Comparison of ENCODE assay signal across 22 mouse cellular contexts in the genomic region with DNA sequence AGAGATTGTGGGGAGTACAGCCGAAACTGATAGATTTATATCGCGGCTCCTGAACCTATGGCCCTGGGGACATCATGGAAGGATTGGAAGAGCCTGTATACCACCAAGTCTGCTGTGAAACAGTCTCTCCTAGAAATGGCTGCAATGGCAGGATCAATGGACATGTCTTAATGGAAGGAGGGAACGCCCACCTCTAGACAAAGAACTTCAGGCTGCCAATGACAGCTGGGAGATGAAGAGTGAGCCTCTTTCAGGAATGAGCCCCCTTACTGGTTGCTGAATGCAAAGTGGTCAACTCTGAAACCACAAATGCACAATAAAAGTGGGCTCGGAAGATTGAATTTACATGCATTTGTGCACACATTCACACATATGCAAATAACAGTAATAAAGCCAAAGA. TPM values are rescaled to one million over a fixed set of nuclear protein-coding genes. Genes with fewer than 3 reads are reported as not detected.
DNase-seq lines count a peak whose midpoint lies in the region; ATAC-seq and TF ChIP-seq lines count a peak whose summit lies in the region.
"Had no signal": no experiment of that assay in that cellular context is flagged by ENCODE, and none has a peak within 500 bp of the region (broad histone marks: within the 10 kb centered on the region; RNA-seq: fewer than 3 reads in every experiment).

No protein-coding gene starts in this region.

- H3K27ac ChIP-seq in forebrain, embryonic 10.5 days = peak overlapping the region; percentile 37; the same call in 1 of the 2 replicates
- H3K27ac ChIP-seq in forebrain, embryonic 14.5 days (ENCODE audit: low read depth, low read length) = no peak overlapping the region
- H3K27ac ChIP-seq in hindbrain, embryonic 11.5 days (ENCODE audit: low read depth, low read length) = no peak overlapping the region
- no peak overlapping the region for H3K27ac ChIP-seq in hindbrain, embryonic 12.5 days
- peak overlapping the region; percentile 68 for H3K27ac ChIP-seq in intestine, postnatal 0 days (ENCODE audit: low read depth, low read length)
- H3K27ac ChIP-seq in small intestine, adult 2 months (ENCODE audit: insufficient read depth, low read depth, low read length) = peak overlapping the region; percentile 89
- H3K27ac ChIP-seq: embryonic facial prominence, embryonic 15.5 days; forebrain, embryonic 12.5 days; limb, embryonic 12.5 days; lung, embryonic 15.5 days; neural tube, embryonic 12.5 days had no signal

- 0 out of 2 replicates have a peak, but pooled peaks cover 2% of the 10 kb centered on the region for H3K27me3 ChIP-seq in forebrain, embryonic 10.5 days (ENCODE audit: poor library complexity, severe bottlenecking)
- H3K27me3 ChIP-seq in forebrain, embryonic 14.5 days (replicated peaks; ENCODE audit: control insufficient read depth, insufficient read depth, low read length) = no peaks in the 10 kb centered on the region
- H3K27me3 ChIP-seq in hindbrain, embryonic 11.5 days (ENCODE audit: control insufficient read depth, insufficient read depth, low read length) = no peaks in the 10 kb centered on the region
- H3K27me3 ChIP-seq in hindbrain, embryonic 12.5 days = no peaks in the 10 kb centered on the region
- H3K27me3 ChIP-seq in intestine, postnatal 0 days (replicated peaks; ENCODE audit: control insufficient read depth, insufficient read depth, low read length) = no peaks in the 10 kb centered on the region
- no peaks in the 10 kb centered on the region for H3K27me3 ChIP-seq in small intestine, adult 2 months (ENCODE audit: control insufficient read depth, insufficient read depth, low read length)
- H3K27me3 ChIP-seq: embryonic facial prominence, embryonic 15.5 days; forebrain, embryonic 12.5 days; lung, embryonic 15.5 days; neural tube, embryonic 12.5 days had no signal

- no peak overlapping the region for H3K9ac ChIP-seq in forebrain, embryonic 14.5 days (ENCODE audit: low read length)
- no peak overlapping the region for H3K9ac ChIP-seq in hindbrain, embryonic 11.5 days (ENCODE audit: low read depth, low read length)
- no peak overlapping the region for H3K9ac ChIP-seq in hindbrain, embryonic 12.5 days
- H3K9ac ChIP-seq in intestine, postnatal 0 days (ENCODE audit: low read depth, low read length) = no peak overlapping the region
- H3K9ac ChIP-seq: embryonic facial prominence, embryonic 15.5 days; forebrain, embryonic 12.5 days; limb, embryonic 12.5 days; lung, embryonic 15.5 days; neural tube, embryonic 12.5 days had no signal

- no peak for TF ChIP-seq CTCF in intestine, postnatal 0 days (IDR thresholded peaks at IDR 0.05; ENCODE audit: low read depth)
- no peak for TF ChIP-seq CTCF in small intestine, adult 2 months (IDR thresholded peaks at IDR 0.05; ENCODE audit: extremely low read depth, insufficient read length, insufficient replicate concordance, low read depth, low read length)
- TF ChIP-seq CTCF in lung, adult 2 months (IDR thresholded peaks at IDR 0.05; ENCODE audit: insufficient read depth, low read length) = no peak

- 89% methylated on average over 5 of the region's 5 CpGs for WGBS in forebrain, embryonic 10.5 days
- 66% methylated on average over 5 of the region's 5 CpGs for WGBS in forebrain, embryonic 14.5 days
- 73% methylated on average over 5 of the region's 5 CpGs for WGBS in hindbrain, embryonic 11.5 days
- WGBS in hindbrain, embryonic 12.5 days = 66% methylated on average over 5 of the region's 5 CpGs
- 71% methylated on average over 5 of the region's 5 CpGs for WGBS in intestine, postnatal 0 days
- WGBS in small intestine, adult 2 months = 53% methylated on average over 5 of the region's 5 CpGs
- WGBS in lung, adult 2 months = 93% methylated on average over 5 of the region's 5 CpGs

- H3K9me3 ChIP-seq in forebrain, embryonic 10.5 days = no peaks in the 10 kb centered on the region
- H3K9me3 ChIP-seq in forebrain, embryonic 14.5 days (replicated peaks; ENCODE audit: control insufficient read depth, low read length) = no peaks in the 10 kb centered on the region
- H3K9me3 ChIP-seq in hindbrain, embryonic 11.5 days (ENCODE audit: control insufficient read depth, low read length) = no peaks in the 10 kb centered on the region
- no peaks in the 10 kb centered on the region for H3K9me3 ChIP-seq in hindbrain, embryonic 12.5 days (replicated peaks)
- H3K9me3 ChIP-seq in intestine, postnatal 0 days (ENCODE audit: control insufficient read depth) = no peaks in the 10 kb centered on the region
- H3K9me3 ChIP-seq: embryonic facial prominence, embryonic 15.5 days; forebrain, embryonic 12.5 days; G1E; limb, embryonic 12.5 days; lung, embryonic 15.5 days; neural tube, embryonic 12.5 days had no signal

- TF ChIP-seq POLR2A in small intestine, adult 2 months (IDR thresholded peaks at IDR 0.05; ENCODE audit: low read depth, low read length) = no peak
- no peak for TF ChIP-seq POLR2A in lung, adult 2 months (IDR thresholded peaks at IDR 0.05; ENCODE audit: borderline replicate concordance, extremely low read depth, low read depth, low read length)

- H3K36me3 ChIP-seq in forebrain, embryonic 10.5 days (replicated peaks) = no peaks in the 10 kb centered on the region
- no peaks in the 10 kb centered on the region for H3K36me3 ChIP-seq in forebrain, embryonic 14.5 days (ENCODE audit: control insufficient read depth, insufficient read depth, low read length)
- H3K36me3 ChIP-seq in hindbrain, embryonic 11.5 days (ENCODE audit: control insufficient read depth, insufficient read depth, low read length) = no peaks in the 10 kb centered on the region
- no peaks in the 10 kb centered on the region for H3K36me3 ChIP-seq in hindbrain, embryonic 12.5 days
- no peaks in the 10 kb centered on the region for H3K36me3 ChIP-seq in intestine, postnatal 0 days (ENCODE audit: control insufficient read depth, insufficient read depth)
- no peaks in the 10 kb centered on the region for H3K36me3 ChIP-seq in small intestine, adult 2 months (ENCODE audit: control insufficient read depth, insufficient read depth, low read length)
- H3K36me3 ChIP-seq: embryonic facial prominence, embryonic 15.5 days; forebrain, embryonic 12.5 days; G1E; limb, embryonic 12.5 days; lung, embryonic 15.5 days; neural tube, embryonic 12.5 days had no signal

- no peak for ATAC-seq in forebrain, embryonic 14.5 days
- ATAC-seq in hindbrain, embryonic 11.5 days (ENCODE audit: low FRiP score) = peak; percentile 61
- ATAC-seq in hindbrain, embryonic 12.5 days (ENCODE audit: low FRiP score) = no peak
- no peak for ATAC-seq in intestine, postnatal 0 days
- ATAC-seq: CD4-positive, CD25-positive, alpha-beta regulatory T cell, adult 4 months; inflammation-experienced regulatory T-cells, adult 6 months had no signal

- no peak for DNase-seq in forebrain, embryonic 10.5 days (ENCODE audit: extremely low spot score, low spot score)
- DNase-seq in forebrain, embryonic 14.5 days (ENCODE audit: low spot score) = no peak
- DNase-seq in hindbrain, embryonic 11.5 days (ENCODE audit: low spot score) = no peak
- no peak for DNase-seq in left cerebral cortex, adult 9 months (ENCODE audit: low spot score in 2 of 2)
- no peak for DNase-seq in lung, adult 2 months
- DNase-seq: adrenal gland, postnatal 25 days; cerebellum, adult 11-12 months; cerebellum, postnatal 25 days; gastrocnemius, postnatal 14 days; lung, postnatal 4 days; thymus, postnatal 36 days had no signal

- no peak overlapping the region for H3K4me3 ChIP-seq in forebrain, embryonic 10.5 days
- H3K4me3 ChIP-seq in forebrain, embryonic 14.5 days (ENCODE audit: low read depth, low read length) = no peak overlapping the region
- no peak overlapping the region for H3K4me3 ChIP-seq in hindbrain, embryonic 11.5 days (ENCODE audit: low read depth, low read length)
- H3K4me3 ChIP-seq in hindbrain, embryonic 12.5 days = no peak overlapping the region
- H3K4me3 ChIP-seq in intestine, postnatal 0 days (ENCODE audit: low read depth, low read length) = no peak overlapping the region
- H3K4me3 ChIP-seq in small intestine, adult 2 months (ENCODE audit: low read depth, low read length) = no peak overlapping the region
- H3K4me3 ChIP-seq in lung, adult 2 months (replicated peaks; ENCODE audit: extremely low read depth, low read depth, low read length) = no peak overlapping the region
- H3K4me3 ChIP-seq: embryonic facial prominence, embryonic 15.5 days; forebrain, embryonic 12.5 days; limb, embryonic 12.5 days; lung, embryonic 15.5 days; neural tube, embryonic 12.5 days had no signal

- H3K4me1 ChIP-seq in forebrain, embryonic 10.5 days = peaks cover 20% of the 10 kb centered on the region
- H3K4me1 ChIP-seq in forebrain, embryonic 14.5 days (ENCODE audit: control insufficient read depth, insufficient read depth, low read length) = 0 out of 2 replicates have a peak, but pooled peaks cover 4% of the 10 kb centered on the region
- H3K4me1 ChIP-seq in hindbrain, embryonic 11.5 days (replicated peaks; ENCODE audit: control insufficient read depth, insufficient read depth, low read length) = no peaks in the 10 kb centered on the region
- 0 out of 2 replicates have a peak, but pooled peaks cover 4% of the 10 kb centered on the region for H3K4me1 ChIP-seq in hindbrain, embryonic 12.5 days
- peaks cover 13% of the 10 kb centered on the region; the same call in 1 of the 2 replicates for H3K4me1 ChIP-seq in intestine, postnatal 0 days (replicated peaks; ENCODE audit: control insufficient read depth, insufficient read depth, low read length)
- peaks cover 62% of the 10 kb centered on the region for H3K4me1 ChIP-seq in small intestine, adult 2 months (ENCODE audit: control insufficient read depth, insufficient read depth, insufficient read length, low read length)
- H3K4me1 ChIP-seq in lung, adult 2 months (ENCODE audit: control insufficient read depth, insufficient read depth, low read length) = no peaks in the 10 kb centered on the region
- H3K4me1 ChIP-seq: limb, embryonic 12.5 days; lung, embryonic 15.5 days had no signal

- H3K4me2 ChIP-seq in forebrain, embryonic 14.5 days (ENCODE audit: low read length) = no peak overlapping the region
- no peak overlapping the region for H3K4me2 ChIP-seq in hindbrain, embryonic 11.5 days (replicated peaks; ENCODE audit: low read depth, low read length)
- H3K4me2 ChIP-seq in hindbrain, embryonic 12.5 days (replicated peaks) = no peak overlapping the region
- peak overlapping the region; percentile 24; the same call in 1 of the 2 replicates for H3K4me2 ChIP-seq in intestine, postnatal 0 days (replicated peaks; ENCODE audit: low read depth)
- H3K4me2 ChIP-seq: embryonic facial prominence, embryonic 15.5 days; forebrain, embryonic 12.5 days; limb, embryonic 12.5 days; lung, embryonic 15.5 days; neural tube, embryonic 12.5 days had no signal

RNA-seq across cellular contexts. Expression of a gene that starts 10.9 kb away (rescaled TPM):
- polyA plus RNA-seq in forebrain, embryonic 10.5 days (2016; fragmentation: Nextera tagmentation; extraction: Ambion mirVana) = 55.6 and 60.3 TPM in 2 replicates
- polyA plus RNA-seq in forebrain, embryonic 14.5 days (2014; fragmentation: Nextera tagmentation; extraction: Ambion mirVana) = 128 and 138 TPM in 2 replicates
- polyA plus RNA-seq in hindbrain, embryonic 11.5 days (2014; fragmentation: Nextera tagmentation; extraction: Ambion mirVana) = 69.6 and 71.8 TPM in 2 replicates
- 52.0 and 59.7 TPM in 2 replicates for polyA plus RNA-seq in hindbrain, embryonic 12.5 days (2016; fragmentation: Nextera tagmentation; extraction: Ambion mirVana)
- 305 and 323 TPM in 2 replicates for polyA plus RNA-seq in intestine, postnatal 0 days (2015; fragmentation: Nextera tagmentation; extraction: Ambion mirVana)
- 1,045 and 1,081 TPM in 2 replicates for polyA plus RNA-seq in small intestine, adult 2 months (2012; rRNA removed)
- polyA plus RNA-seq in lung, adult 2 months (2012; rRNA removed) = 132 and 150 TPM in 2 replicates

RNA-seq across cellular contexts. Expression of a gene that starts 33.0 kb away (rescaled TPM):
- 52.5 and 53.6 TPM in 2 replicates for polyA plus RNA-seq in forebrain, embryonic 10.5 days (2016; fragmentation: Nextera tagmentation; extraction: Ambion mirVana)
- polyA plus RNA-seq in forebrain, embryonic 14.5 days (2014; fragmentation: Nextera tagmentation; extraction: Ambion mirVana) = 20.9 and 21.2 TPM in 2 replicates
- polyA plus RNA-seq in hindbrain, embryonic 11.5 days (2014; fragmentation: Nextera tagmentation; extraction: Ambion mirVana) = 35.6 and 36.2 TPM in 2 replicates
- 37.2 and 39.3 TPM in 2 replicates for polyA plus RNA-seq in hindbrain, embryonic 12.5 days (2016; fragmentation: Nextera tagmentation; extraction: Ambion mirVana)
- polyA plus RNA-seq in intestine, postnatal 0 days (2015; fragmentation: Nextera tagmentation; extraction: Ambion mirVana) = 185 and 214 TPM in 2 replicates
- 33.8 and 112 TPM in 2 replicates for polyA plus RNA-seq in small intestine, adult 2 months (2012; rRNA removed)
- polyA plus RNA-seq in lung, adult 2 months (2012; rRNA removed) = 21.7 and 27.8 TPM in 2 replicates

Comparison
In these comparisons a context has a peak if more than half of its experiments do, and no peak if none do; other contexts are left out.
1. H3K27ac ChIP-seq: peak in forebrain, embryonic 10.5 days (single experiment), intestine, postnatal 0 days (single experiment) and small intestine, adult 2 months (single experiment); none in forebrain, embryonic 14.5 days (single experiment), hindbrain, embryonic 11.5 days (single experiment) and hindbrain, embryonic 12.5 days (single experiment).